Mouse (Mus musculus) heart, embryonic 15.5 days (tissue): ENCODE data around the gene Larp1. TPM values are rescaled to one million over a fixed set of nuclear protein-coding genes. Genes with fewer than 3 reads are reported as not detected.

ENCODE experiments used
- ATAC-seq: fragments of 200-750 bp; cut with Nextera tagmentation; replicated peaks from 2 replicates; pipeline ENCODE4 v1.8.0; 2017; ENCODE audit warnings: low read depth, moderate TSS enrichment; ENCODE audit not compliant: insufficient number of reproducible peaks, insufficient read depth, low FRiP score
- H3K27ac ChIP-seq: fragments of 300-500 bp; sonication (generic); 2 replicates; pipeline ENCODE4 v1.5.1; 2015; ENCODE audit warnings: mild to moderate bottlenecking, inconsistent platforms
- H3K27me3 ChIP-seq: fragments of 300-500 bp; sonication (generic); 2 replicates; pipeline ENCODE4 v1.6.1; 2015; ENCODE audit warnings: inconsistent platforms
- H3K36me3 ChIP-seq: fragments of 300-500 bp; sonication (generic); 2 replicates; pipeline ENCODE4 v1.6.1; 2015; ENCODE audit warnings: mild to moderate bottlenecking, inconsistent platforms
- H3K4me1 ChIP-seq: fragments of 300-500 bp; sonication (generic); replicated peaks from 2 replicates; pipeline ENCODE4 v1.6.1; 2015; ENCODE audit warnings: inconsistent platforms
- H3K4me2 ChIP-seq: fragments of 300-500 bp; sonication (generic); 2 replicates; pipeline ENCODE4 v1.6.1; 2015; ENCODE audit warnings: inconsistent platforms, mild to moderate bottlenecking, moderate library complexity
- H3K4me3 ChIP-seq: fragments of 300-500 bp; sonication (generic); 2 replicates; pipeline ENCODE4 v1.5.1; 2015; ENCODE audit warnings: mild to moderate bottlenecking, inconsistent platforms
- H3K9ac ChIP-seq: fragments of 300-500 bp; sonication (generic); 2 replicates; pipeline ENCODE4 v1.6.1; 2015; ENCODE audit warnings: mild to moderate bottlenecking, inconsistent platforms
- H3K9me3 ChIP-seq: fragments of 300-500 bp; sonication (generic); replicated peaks from 2 replicates; pipeline ENCODE4 v1.6.1; 2016; ENCODE audit warnings: inconsistent platforms
- WGBS: fragments of 180-500 bp; shearing (Covaris S2); methylation state at CpG from one replicate; pipeline ENCODE4 v1.1.7; 2015; ENCODE audit warnings: mixed read lengths; 5-methylcytosine and 5-hydroxymethylcytosine counted together
- polyA plus RNA-seq: library from polyadenylated mRNA; unstranded; fragments of >200 nt; fragmentation: Nextera tagmentation; extraction: Ambion mirVana; gene quantifications from 2 replicates; pipeline ENCODE4 v1.2.1, GENCODE M21; 2015

The Larp1 gene
- polyA plus RNA-seq, 1 experiment from 2014 or later, result 11.3 TPM

- H3K27ac ChIP-seq, result no peak overlapping the region
- H3K4me1 ChIP-seq, result 0 out of 2 replicates have a peak, but pooled peaks cover 2% of the 10 kb centered on the region
- H3K9me3 ChIP-seq, result no peaks in the 10 kb centered on the region
- no peaks in the 10 kb centered on the region for H3K27me3 ChIP-seq
- no peaks in the 10 kb centered on the region for H3K36me3 ChIP-seq
- no peak overlapping the region for H3K9ac ChIP-seq
- H3K4me2 ChIP-seq, result no peak overlapping the region
- no peak overlapping the region for H3K4me3 ChIP-seq
- no peak for ATAC-seq
Measured at GRCm38 (mm10) chr11:58005110-58005509, 3.8 kb upstream of the Larp1 start.

- Histone ChIP-seq H3K4me1 (peaks cover 29% of the 10 kb centered on the region), H3K4me2 (peak overlapping the region; percentile 77), H3K27ac (peak overlapping the region; percentile 35), H3K9me3 (no peaks in the 10 kb centered on the region), H3K4me3 (peak overlapping the region; percentile 97), H3K9ac (peak overlapping the region; percentile 55), H3K27me3 (no peaks in the 10 kb centered on the region), H3K36me3 (no peaks in the 10 kb centered on the region)
- no peak for ATAC-seq
- 15% methylated on average over 5 of the region's 5 CpGs for WGBS
Measured at GRCm38 (mm10) chr11:58008013-58008412, 851 bp upstream of the Larp1 start.

GRCm38 (mm10) chr11:58008437-58009050 is 320 bp upstream of the Larp1 start:
- H3K36me3 ChIP-seq, result no peaks in the 10 kb centered on the region
- WGBS, result under 1% methylated on average over 38 of the region's 74 CpGs
- H3K27ac ChIP-seq, result peak overlapping the region; percentile 91
- H3K4me1 ChIP-seq, result peaks cover 31% of the 10 kb centered on the region
- peak overlapping the region; percentile 77 for H3K4me2 ChIP-seq
- no peaks in the 10 kb centered on the region for H3K27me3 ChIP-seq
- H3K9me3 ChIP-seq, result no peaks in the 10 kb centered on the region
- peak; percentile 91 for ATAC-seq
- peak overlapping the region; percentile 97 for H3K4me3 ChIP-seq
- peak overlapping the region; percentile 97 for H3K9ac ChIP-seq

- ATAC-seq, result peak; percentile 70
- Histone ChIP-seq H3K4me3 (peak overlapping the region; percentile 97), H3K27ac (peak overlapping the region; percentile 91), H3K4me2 (peak overlapping the region; percentile 75), H3K27me3 (no peaks in the 10 kb centered on the region), H3K4me1 (peaks cover 39% of the 10 kb centered on the region), H3K36me3 (no peaks in the 10 kb centered on the region), H3K9me3 (no peaks in the 10 kb centered on the region), H3K9ac (peak overlapping the region; percentile 97)
- under 1% methylated on average over 65 of the region's 78 CpGs for WGBS
Measured at GRCm38 (mm10) chr11:58009516-58010141, 765 bp downstream of the Larp1 start.

GRCm38 (mm10) chr11:58010226-58010781 is 1.4 kb downstream of the Larp1 start:
- no peaks in the 10 kb centered on the region for H3K36me3 ChIP-seq
- no peaks in the 10 kb centered on the region for H3K9me3 ChIP-seq
- peak overlapping the region; percentile 75 for H3K4me2 ChIP-seq
- H3K4me1 ChIP-seq, result peaks cover 45% of the 10 kb centered on the region
- H3K9ac ChIP-seq, result peak overlapping the region; percentile 97
- peak overlapping the region; percentile 97 for H3K4me3 ChIP-seq
- ATAC-seq, result no peak
- WGBS, result 4% methylated on average over 16 of the region's 16 CpGs
- H3K27me3 ChIP-seq, result no peaks in the 10 kb centered on the region
- peak overlapping the region; percentile 91 for H3K27ac ChIP-seq

GRCm38 (mm10) chr11:58010930-58011329 is 2.1 kb downstream of the Larp1 start:
- peaks cover 49% of the 10 kb centered on the region for H3K4me1 ChIP-seq
- ATAC-seq, result no peak
- 7% methylated on average over 1 of the region's 1 CpGs for WGBS
- H3K4me2 ChIP-seq, result peak overlapping the region; percentile 75
- no peaks in the 10 kb centered on the region for H3K36me3 ChIP-seq
- H3K27me3 ChIP-seq, result no peaks in the 10 kb centered on the region
- peak overlapping the region; percentile 97 for H3K4me3 ChIP-seq
- no peak overlapping the region for H3K27ac ChIP-seq
- H3K9ac ChIP-seq, result peak overlapping the region; percentile 97; the same call in 1 of the 2 replicates
- no peaks in the 10 kb centered on the region for H3K9me3 ChIP-seq

- Histone ChIP-seq H3K4me2 (peak overlapping the region; percentile 75), H3K27me3 (no peaks in the 10 kb centered on the region), H3K9me3 (no peaks in the 10 kb centered on the region), H3K9ac (no peak overlapping the region), H3K4me1 (peaks cover 57% of the 10 kb centered on the region), H3K36me3 (no peaks in the 10 kb centered on the region), H3K27ac (no peak overlapping the region), H3K4me3 (no peak overlapping the region)
- 73% methylated on average over 4 of the region's 4 CpGs for WGBS
- ATAC-seq, result no peak
Measured at GRCm38 (mm10) chr11:58011813-58012212, 2.9 kb downstream of the Larp1 start.

GRCm38 (mm10) chr11:58012674-58013073 is 3.8 kb downstream of the Larp1 start:
- Histone ChIP-seq H3K36me3 (no peaks in the 10 kb centered on the region), H3K27me3 (no peaks in the 10 kb centered on the region), H3K27ac (no peak overlapping the region), H3K9ac (no peak overlapping the region), H3K4me3 (no peak overlapping the region), H3K4me2 (no peak overlapping the region), H3K4me1 (peaks cover 66% of the 10 kb centered on the region), H3K9me3 (no peaks in the 10 kb centered on the region)
- ATAC-seq, result no peak
- WGBS, result 76% methylated on average over 1 of the region's 1 CpGs

- Histone ChIP-seq H3K4me3 (no peak overlapping the region), H3K9me3 (no peaks in the 10 kb centered on the region), H3K9ac (no peak overlapping the region), H3K4me2 (no peak overlapping the region), H3K27ac (no peak overlapping the region), H3K27me3 (no peaks in the 10 kb centered on the region), H3K36me3 (no peaks in the 10 kb centered on the region), H3K4me1 (peaks cover 68% of the 10 kb centered on the region)
- ATAC-seq, result no peak
Measured at GRCm38 (mm10) chr11:58013100-58013499, 4.2 kb downstream of the Larp1 start.

GRCm38 (mm10) chr11:58014604-58015003 is 5.7 kb downstream of the Larp1 start:
- Histone ChIP-seq H3K27me3 (no peaks in the 10 kb centered on the region), H3K4me1 (peaks cover 80% of the 10 kb centered on the region), H3K4me2 (no peak overlapping the region), H3K9me3 (no peaks in the 10 kb centered on the region), H3K36me3 (no peaks in the 10 kb centered on the region), H3K9ac (no peak overlapping the region), H3K27ac (no peak overlapping the region), H3K4me3 (no peak overlapping the region)
- ATAC-seq, result no peak
- WGBS, result 64% methylated on average over 1 of the region's 1 CpGs

GRCm38 (mm10) chr11:58015339-58015738 is 6.5 kb downstream of the Larp1 start:
- Histone ChIP-seq H3K9ac (no peak overlapping the region), H3K36me3 (no peaks in the 10 kb centered on the region), H3K27me3 (no peaks in the 10 kb centered on the region), H3K4me1 (peaks cover 85% of the 10 kb centered on the region), H3K4me3 (no peak overlapping the region), H3K9me3 (no peaks in the 10 kb centered on the region), H3K27ac (no peak overlapping the region), H3K4me2 (no peak overlapping the region)
- no peak for ATAC-seq
- WGBS, result 71% methylated on average over 2 of the region's 2 CpGs
